Mouse (Mus musculus): ENCODE measurements at regions not wholly inside any gene's neighbourhood (a gene's known extent, or its start where the extent isn't known, plus 50 kb on each side); places are given as distances from the start of the nearest gene placed in this dataset.

DNA sequence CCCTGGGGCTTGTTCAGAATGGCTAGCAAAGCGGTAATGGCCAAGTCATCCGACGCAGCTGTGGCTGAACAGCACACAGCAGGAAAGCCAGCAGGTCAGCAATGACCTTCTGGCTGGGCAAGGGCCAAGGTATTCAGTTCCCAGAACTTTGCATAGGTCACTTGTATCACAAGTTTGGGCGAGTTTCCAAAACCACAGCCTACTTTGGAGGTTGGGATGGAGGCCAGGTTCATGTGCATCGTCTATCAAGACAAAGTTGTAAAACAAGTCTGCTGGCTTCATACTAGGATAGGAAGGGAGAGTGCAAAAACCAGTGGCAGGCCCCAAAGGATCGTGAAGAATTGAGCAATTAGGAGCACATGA lies 639.8 kb upstream of the Vstm2b start:
- H3K9me3 ChIP-seq, result no peaks in the 10 kb centered on the region
- no peak for ATAC-seq (ENCODE audit: insufficient read depth, low FRiP score, low read depth)
- no peak overlapping the region for H3K4me2 ChIP-seq
- no peak overlapping the region for H3K4me3 ChIP-seq (replicated peaks)
- no peaks in the 10 kb centered on the region for H3K27me3 ChIP-seq (replicated peaks)
- H3K9ac ChIP-seq, result no peak overlapping the region
- no peaks in the 10 kb centered on the region for H3K36me3 ChIP-seq
- H3K27ac ChIP-seq, result no peak overlapping the region
- no peaks in the 10 kb centered on the region for H3K4me1 ChIP-seq
- WGBS, result 64% methylated on average over 6 of the region's 6 CpGs

DNA sequence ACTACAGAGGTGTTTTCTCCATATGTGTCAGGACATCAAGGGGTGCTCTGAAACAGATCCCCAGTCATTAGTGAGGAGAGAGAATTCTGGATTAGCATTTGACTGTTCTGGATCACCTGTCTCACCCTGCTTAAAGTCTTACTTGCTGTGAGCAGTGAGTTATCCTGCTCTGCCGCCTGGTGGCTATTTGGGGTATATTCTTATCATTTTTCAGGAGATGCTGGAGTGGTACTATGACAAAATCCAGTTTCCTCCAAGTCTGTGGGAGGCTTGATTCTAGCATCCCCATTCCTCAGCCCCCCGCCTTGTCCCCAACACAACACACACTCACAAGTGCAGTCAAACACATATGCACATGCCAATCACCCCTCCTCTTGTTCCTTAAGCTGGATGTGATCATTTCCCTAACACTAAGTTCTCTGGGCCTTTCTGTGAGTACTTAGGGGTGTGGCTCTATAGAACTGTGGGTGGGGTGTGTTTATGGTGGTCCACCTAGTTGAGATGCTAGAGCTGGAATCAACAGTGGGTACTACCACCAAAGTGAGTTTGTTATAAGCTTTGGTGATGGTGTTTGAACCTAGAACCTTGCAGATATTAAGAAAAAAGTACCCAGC lies 624.6 kb upstream of the Vstm2b start:
- Histone ChIP-seq H3K4me1 (no peaks in the 10 kb centered on the region), H3K9me3 (no peaks in the 10 kb centered on the region), H3K27ac (no peak overlapping the region), H3K27me3 (replicated peaks) (no peaks in the 10 kb centered on the region), H3K9ac (no peak overlapping the region), H3K4me2 (no peak overlapping the region), H3K4me3 (replicated peaks) (no peak overlapping the region), H3K36me3 (no peaks in the 10 kb centered on the region)
- 26% methylated on average over 2 of the region's 2 CpGs for WGBS
- ATAC-seq (ENCODE audit: insufficient read depth, low FRiP score, low read depth), result no peak

GRCm38 (mm10) chr7:40275078-40275477 lies 623.0 kb upstream of the Vstm2b start:
- H3K9ac ChIP-seq, result no peak overlapping the region
- H3K4me1 ChIP-seq, result no peaks in the 10 kb centered on the region
- H3K9me3 ChIP-seq, result no peaks in the 10 kb centered on the region
- H3K27me3 ChIP-seq (replicated peaks), result no peaks in the 10 kb centered on the region
- H3K4me3 ChIP-seq (replicated peaks), result no peak overlapping the region
- WGBS, result 73% methylated on average over 9 of the region's 9 CpGs
- ATAC-seq (ENCODE audit: insufficient read depth, low FRiP score, low read depth), result no peak
- H3K27ac ChIP-seq, result no peak overlapping the region
- H3K4me2 ChIP-seq, result no peak overlapping the region
- H3K36me3 ChIP-seq, result no peaks in the 10 kb centered on the region

GRCm38 (mm10) chr7:40275658-40276057 lies 622.5 kb upstream of the Vstm2b start:
- WGBS, result 32% methylated on average over 4 of the region's 4 CpGs

GRCm38 (mm10) chr7:40276116-40276515 lies 622.0 kb upstream of the Vstm2b start:
- Histone ChIP-seq H3K4me2 (no peak overlapping the region), H3K4me1 (no peaks in the 10 kb centered on the region), H3K27me3 (replicated peaks) (no peaks in the 10 kb centered on the region), H3K9me3 (no peaks in the 10 kb centered on the region), H3K4me3 (replicated peaks) (no peak overlapping the region), H3K36me3 (no peaks in the 10 kb centered on the region), H3K27ac (no peak overlapping the region), H3K9ac (no peak overlapping the region)
- 49% methylated on average over 5 of the region's 5 CpGs for WGBS
- no peak for ATAC-seq (ENCODE audit: insufficient read depth, low FRiP score, low read depth)

More at GRCm38 (mm10) chr7:40275658-40276057, 622.5 kb upstream of the Vstm2b start:
- Histone ChIP-seq H3K4me2 (no peak overlapping the region), H3K4me3 (replicated peaks) (no peak overlapping the region), H3K27me3 (replicated peaks) (no peaks in the 10 kb centered on the region), H3K27ac (no peak overlapping the region), H3K9ac (no peak overlapping the region), H3K36me3 (no peaks in the 10 kb centered on the region), H3K4me1 (no peaks in the 10 kb centered on the region), H3K9me3 (no peaks in the 10 kb centered on the region)
- no peak for ATAC-seq (ENCODE audit: insufficient read depth, low FRiP score, low read depth)

DNA sequence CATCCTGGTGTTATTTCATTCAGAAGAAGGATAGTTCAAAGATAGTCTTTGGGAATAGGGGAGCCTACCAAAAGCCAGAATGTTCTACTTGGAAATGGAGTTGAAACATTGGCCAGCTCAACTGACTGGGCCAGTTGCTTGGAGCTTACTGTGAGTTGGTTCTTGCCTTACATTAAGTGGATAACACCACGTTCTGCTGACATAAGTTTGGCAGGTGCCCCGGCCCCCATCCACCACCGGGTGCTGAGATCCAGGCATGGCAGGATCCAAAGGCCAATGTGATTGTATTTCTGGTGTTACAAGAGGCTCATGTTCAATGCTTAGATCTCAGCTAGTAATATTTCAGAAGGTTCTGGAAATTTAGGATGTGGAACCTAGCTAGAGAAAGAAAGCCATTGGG lies 608.0 kb upstream of the Vstm2b start:
- Histone ChIP-seq H3K4me1 (no peaks in the 10 kb centered on the region), H3K36me3 (no peaks in the 10 kb centered on the region), H3K9ac (no peak overlapping the region), H3K4me3 (replicated peaks) (no peak overlapping the region), H3K9me3 (no peaks in the 10 kb centered on the region), H3K4me2 (no peak overlapping the region), H3K27me3 (replicated peaks) (no peaks in the 10 kb centered on the region), H3K27ac (no peak overlapping the region)
- no peak for ATAC-seq (ENCODE audit: insufficient read depth, low FRiP score, low read depth)
- WGBS, result 83% methylated on average over 3 of the region's 3 CpGs

DNA sequence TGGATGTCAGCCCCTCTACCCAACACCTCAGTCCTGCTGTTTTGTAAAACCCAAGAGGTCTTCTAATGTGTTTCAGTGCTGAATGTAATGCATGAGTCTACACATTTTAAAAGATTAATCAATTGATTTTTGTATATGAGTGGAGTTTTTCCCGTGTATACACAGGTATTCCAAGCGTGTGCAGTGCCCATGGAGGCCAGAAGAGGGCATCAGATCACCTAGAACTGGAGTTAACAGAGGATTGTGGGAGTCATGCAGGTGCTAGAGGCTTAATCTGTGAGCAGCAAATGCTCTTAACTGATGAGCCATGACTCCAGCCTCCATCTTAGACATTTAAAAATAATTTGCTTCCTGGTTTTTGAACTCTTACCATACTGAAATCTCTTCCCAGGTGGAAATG lies 587.6 kb upstream of the Vstm2b start:
- Histone ChIP-seq H3K4me3 (replicated peaks) (no peak overlapping the region), H3K9ac (no peak overlapping the region), H3K27me3 (replicated peaks) (no peaks in the 10 kb centered on the region), H3K36me3 (no peaks in the 10 kb centered on the region), H3K27ac (no peak overlapping the region), H3K9me3 (no peaks in the 10 kb centered on the region), H3K4me1 (no peaks in the 10 kb centered on the region), H3K4me2 (no peak overlapping the region)
- no peak for ATAC-seq (ENCODE audit: insufficient read depth, low FRiP score, low read depth)
- 23% methylated on average over 2 of the region's 2 CpGs for WGBS

GRCm38 (mm10) chr7:40321171-40321570 lies 577.0 kb upstream of the Vstm2b start:
- Histone ChIP-seq H3K4me1 (no peaks in the 10 kb centered on the region), H3K27me3 (replicated peaks) (no peaks in the 10 kb centered on the region), H3K36me3 (no peaks in the 10 kb centered on the region)

DNA sequence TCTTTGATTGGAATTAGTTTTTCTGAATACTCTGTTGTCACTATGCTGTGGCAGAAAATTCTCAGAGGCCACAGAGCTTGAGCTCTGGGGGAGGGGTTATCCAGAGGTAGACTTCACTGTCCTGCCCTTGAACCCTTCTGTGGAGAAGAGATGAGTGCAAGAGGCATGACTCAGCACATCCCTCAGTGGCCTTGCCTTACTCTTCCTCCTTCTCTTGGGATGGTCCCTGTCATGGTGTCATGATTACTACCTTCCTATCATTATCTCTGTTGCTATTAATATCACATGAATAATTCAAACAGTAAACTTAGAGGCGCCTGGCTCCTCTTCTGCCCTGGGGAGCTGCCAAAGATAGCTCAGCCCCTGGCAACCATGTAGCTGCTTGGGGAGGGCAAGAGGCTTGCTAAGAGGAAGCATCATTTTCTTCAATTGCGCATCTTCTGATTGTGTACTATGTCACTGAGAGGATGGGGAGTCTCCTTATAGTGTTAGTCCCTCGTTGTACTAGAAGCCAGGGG lies 572.9 kb upstream of the Vstm2b start:
- H3K27me3 ChIP-seq (replicated peaks), result no peaks in the 10 kb centered on the region
- no peak overlapping the region for H3K4me2 ChIP-seq
- H3K36me3 ChIP-seq, result no peaks in the 10 kb centered on the region
- no peak for ATAC-seq (ENCODE audit: insufficient read depth, low FRiP score, low read depth)
- 76% methylated on average over 3 of the region's 3 CpGs for WGBS
- H3K4me1 ChIP-seq, result no peaks in the 10 kb centered on the region
- H3K9ac ChIP-seq, result no peak overlapping the region
- no peak overlapping the region for H3K27ac ChIP-seq
- H3K9me3 ChIP-seq, result no peaks in the 10 kb centered on the region
- H3K4me3 ChIP-seq (replicated peaks), result no peak overlapping the region

More at GRCm38 (mm10) chr7:40321171-40321570, 577.0 kb upstream of the Vstm2b start:
- H3K9me3 ChIP-seq, result no peaks in the 10 kb centered on the region
- no peak overlapping the region for H3K4me3 ChIP-seq (replicated peaks)
- no peak overlapping the region for H3K27ac ChIP-seq
- no peak overlapping the region for H3K4me2 ChIP-seq
- H3K9ac ChIP-seq, result no peak overlapping the region
- WGBS, result 78% methylated on average over 1 of the region's 1 CpGs
- no peak for ATAC-seq (ENCODE audit: insufficient read depth, low FRiP score, low read depth)

- no peak overlapping the region for H3K4me2 ChIP-seq
- no peak for ATAC-seq (ENCODE audit: insufficient read depth, low FRiP score, low read depth)
- no peak overlapping the region for H3K4me3 ChIP-seq (replicated peaks)
- H3K4me1 ChIP-seq, result no peaks in the 10 kb centered on the region
- no peaks in the 10 kb centered on the region for H3K9me3 ChIP-seq
- H3K27ac ChIP-seq, result no peak overlapping the region
- H3K27me3 ChIP-seq (replicated peaks), result no peaks in the 10 kb centered on the region
- WGBS, result 27% methylated on average over 4 of the region's 4 CpGs
- H3K9ac ChIP-seq, result no peak overlapping the region
- H3K36me3 ChIP-seq, result no peaks in the 10 kb centered on the region
Observed at GRCm38 (mm10) chr7:40332455-40332854, 565.7 kb upstream of the Vstm2b start.

DNA sequence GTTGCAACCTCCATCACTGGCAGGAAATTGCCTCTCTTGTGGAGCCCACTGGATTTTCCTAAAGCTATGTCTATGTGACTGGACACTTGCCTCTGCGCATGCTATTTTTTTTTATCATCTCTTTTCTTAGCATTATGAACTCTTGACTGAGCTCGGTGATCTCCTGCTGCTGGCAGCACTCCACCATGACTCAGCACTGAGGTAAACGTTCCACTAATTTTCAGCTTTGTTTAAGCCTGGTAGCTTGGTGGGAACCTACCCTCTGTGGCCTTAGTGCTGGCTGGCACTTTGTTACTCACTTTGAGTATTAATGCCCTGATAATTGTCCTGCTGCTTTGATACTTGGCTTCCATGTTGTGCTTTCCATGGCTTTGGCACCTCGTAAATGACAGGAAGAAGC lies 545.8 kb upstream of the Vstm2b start:
- H3K4me2 ChIP-seq, result no peak overlapping the region
- no peak overlapping the region for H3K9ac ChIP-seq
- no peak overlapping the region for H3K4me3 ChIP-seq (replicated peaks)
- H3K27ac ChIP-seq, result no peak overlapping the region
- no peaks in the 10 kb centered on the region for H3K36me3 ChIP-seq
- 52% methylated on average over 4 of the region's 4 CpGs for WGBS
- no peaks in the 10 kb centered on the region for H3K27me3 ChIP-seq (replicated peaks)
- no peaks in the 10 kb centered on the region for H3K9me3 ChIP-seq
- ATAC-seq (ENCODE audit: insufficient read depth, low FRiP score, low read depth), result no peak
- no peaks in the 10 kb centered on the region for H3K4me1 ChIP-seq

GRCm38 (mm10) chr7:40362719-40363118 lies 535.4 kb upstream of the Vstm2b start:
- H3K9ac ChIP-seq, result no peak overlapping the region
- ATAC-seq (ENCODE audit: insufficient read depth, low FRiP score, low read depth), result no peak
- 25% methylated on average over 2 of the region's 2 CpGs for whole genome bisulfite sequencing
- no peaks in the 10 kb centered on the region for H3K4me1 ChIP-seq
- no peak overlapping the region for H3K4me2 ChIP-seq
- H3K9me3 ChIP-seq, result no peaks in the 10 kb centered on the region
- H3K27ac ChIP-seq, result no peak overlapping the region
- no peaks in the 10 kb centered on the region for H3K27me3 ChIP-seq (replicated peaks)
- no peak overlapping the region for H3K4me3 ChIP-seq (replicated peaks)
- H3K36me3 ChIP-seq, result no peaks in the 10 kb centered on the region

DNA sequence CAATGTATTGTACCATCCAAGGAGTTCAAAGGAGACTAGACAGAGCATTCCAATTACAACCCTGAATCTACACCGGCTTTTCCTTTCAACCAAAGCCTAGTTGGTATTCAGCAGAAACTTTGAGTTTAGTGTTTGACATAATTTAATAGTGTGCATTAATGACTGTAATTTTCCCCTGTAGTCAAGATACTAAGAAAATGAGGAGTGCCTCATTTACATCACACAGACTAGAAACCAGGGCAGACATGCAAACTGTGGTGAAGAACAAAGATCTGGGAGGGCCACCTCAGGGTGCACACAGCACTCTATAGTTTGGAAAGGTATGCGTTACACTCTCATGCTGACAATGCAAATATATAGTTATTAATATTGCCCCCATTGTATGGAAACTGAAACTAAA lies 525.4 kb upstream of the Vstm2b start:
- H3K9me3 ChIP-seq, result no peaks in the 10 kb centered on the region
- H3K27me3 ChIP-seq (replicated peaks), result no peaks in the 10 kb centered on the region
- WGBS, result 92% methylated on average over 2 of the region's 2 CpGs
- no peak overlapping the region for H3K27ac ChIP-seq
- H3K9ac ChIP-seq, result no peak overlapping the region
- no peaks in the 10 kb centered on the region for H3K4me1 ChIP-seq
- no peak for ATAC-seq (ENCODE audit: insufficient read depth, low FRiP score, low read depth)
- H3K36me3 ChIP-seq, result no peaks in the 10 kb centered on the region
- H3K4me3 ChIP-seq (replicated peaks), result no peak overlapping the region
- no peak overlapping the region for H3K4me2 ChIP-seq

Measured in stomach, embryonic 15.5 days (tissue).